Mouse (Mus musculus): ENCODE results near the gene Pxt1.

DNA sequence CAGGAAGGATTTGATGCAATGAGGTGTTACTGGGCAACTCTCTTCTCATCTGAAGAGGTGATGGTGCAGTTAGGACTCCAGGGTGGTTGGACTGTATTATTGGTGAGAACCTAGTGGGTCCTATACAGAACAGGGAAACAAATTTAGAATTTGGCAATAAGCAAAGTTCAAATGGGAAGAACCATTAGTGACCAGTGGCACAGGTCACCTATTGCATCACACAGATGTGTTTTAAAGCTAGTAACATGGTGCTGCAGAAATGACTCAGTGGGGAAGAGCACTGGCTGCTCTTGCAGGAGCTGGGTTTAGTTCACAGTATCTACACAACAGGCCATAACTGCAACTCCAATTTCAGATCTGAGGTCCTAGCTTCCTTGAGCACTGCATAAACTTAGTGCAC lies 26.5 kb upstream of the Pxt1 start:
- TF ChIP-seq TCF12 (IDR thresholded peaks at IDR 0.05; ENCODE audit: insufficient read depth, poor library complexity, severe bottlenecking) (no peak), POLR2A (IDR thresholded peaks at IDR 0.05; ENCODE audit: insufficient read length, low read depth) (no peak), SRF (IDR thresholded peaks at IDR 0.05; ENCODE audit: control insufficient read depth, insufficient read length, low read depth) (no peak), MYOD1 (IDR thresholded peaks at IDR 0.05; ENCODE audit: control insufficient read depth in 1 of 3, insufficient read length in 2 of 3, low read depth in 2 of 3) (no peak), USF1 (IDR thresholded peaks at IDR 0.05; ENCODE audit: low read depth) (no peak), REST (IDR thresholded peaks at IDR 0.05; ENCODE audit: insufficient read depth, insufficient read length) (no peak), E2F4 (IDR thresholded peaks at IDR 0.05; ENCODE audit: insufficient read depth) (no peak), MYOG (IDR thresholded peaks at IDR 0.05; ENCODE audit: control insufficient read depth in 1 of 3, insufficient read depth in 1 of 3, insufficient read length in 2 of 3, low read depth in 2 of 3) (no peak), CEBPB (IDR thresholded peaks at IDR 0.05; ENCODE audit: insufficient read depth, poor library complexity, severe bottlenecking) (no peak), POLR2AphosphoS2 (IDR thresholded peaks at IDR 0.05; ENCODE audit: insufficient read length, low read depth) (no peak)

All from myocyte (in vitro differentiated cells).